Mouse (Mus musculus) heart, embryonic 12.5 days (tissue): Measurements from ENCODE around the gene Six4. TPM values are rescaled to one million over a fixed set of nuclear protein-coding genes. Genes with fewer than 3 reads are reported as not detected.
A peak's percentile ranks its signal among the peaks of the same experiment; 100 is the strongest.

ENCODE experiments used
- ATAC-seq: fragments of 200-750 bp; cut with Nextera tagmentation; 2 replicates; pipeline ENCODE4 v1.8.0; 2017; ENCODE audit warnings: moderate TSS enrichment, moderate library complexity; ENCODE audit not compliant: insufficient number of reproducible peaks, low FRiP score
- H3K27ac ChIP-seq: fragments of 300-500 bp; sonication (generic); 2 replicates; pipeline ENCODE4 v1.5.1; 2016; ENCODE audit warnings: mild to moderate bottlenecking, moderate library complexity; ENCODE audit not compliant: poor library complexity, severe bottlenecking
- H3K27me3 ChIP-seq: fragments of 300-500 bp; sonication (generic); replicated peaks from 2 replicates; pipeline ENCODE4 v1.6.1; 2016; ENCODE audit warnings: mild to moderate bottlenecking, moderate library complexity
- H3K36me3 ChIP-seq: fragments of 300-500 bp; sonication (generic); 2 replicates; pipeline ENCODE4 v1.6.1; 2016; ENCODE audit warnings: mild to moderate bottlenecking, moderate library complexity
- H3K4me1 ChIP-seq: fragments of 300-500 bp; sonication (generic); replicated peaks from 2 replicates; pipeline ENCODE4 v1.6.1; 2016; ENCODE audit warnings: mild to moderate bottlenecking
- H3K4me2 ChIP-seq: fragments of 300-500 bp; sonication (generic); 2 replicates; pipeline ENCODE4 v1.6.1; 2016; ENCODE audit warnings: mild to moderate bottlenecking, moderate library complexity
- H3K4me3 ChIP-seq: fragments of 300-500 bp; sonication (generic); 2 replicates; pipeline ENCODE4 v1.5.1; 2016; ENCODE audit warnings: mild to moderate bottlenecking
- H3K9ac ChIP-seq: fragments of 300-500 bp; sonication (generic); 2 replicates; pipeline ENCODE4 v1.6.1; 2016; ENCODE audit warnings: mild to moderate bottlenecking, moderate library complexity
- H3K9me3 ChIP-seq: fragments of 300-500 bp; sonication (generic); replicated peaks from 2 replicates; pipeline ENCODE4 v1.6.1; 2016; ENCODE audit warnings: mild to moderate bottlenecking, moderate library complexity
- WGBS: fragments of 180-500 bp; shearing (Covaris S2); methylation state at CpG from one replicate; pipeline ENCODE4 v1.1.7; 2016; 5-methylcytosine and 5-hydroxymethylcytosine counted together
- polyA plus RNA-seq: library from polyadenylated mRNA; unstranded; fragments of >200 nt; fragmentation: Nextera tagmentation; extraction: Ambion mirVana; gene quantifications from 2 replicates; pipeline ENCODE4 v1.2.1, GENCODE M21; 2016

Six4 gene
- polyA plus RNA-seq, 1 experiment from 2014 or later = 2.1 TPM

DNA sequence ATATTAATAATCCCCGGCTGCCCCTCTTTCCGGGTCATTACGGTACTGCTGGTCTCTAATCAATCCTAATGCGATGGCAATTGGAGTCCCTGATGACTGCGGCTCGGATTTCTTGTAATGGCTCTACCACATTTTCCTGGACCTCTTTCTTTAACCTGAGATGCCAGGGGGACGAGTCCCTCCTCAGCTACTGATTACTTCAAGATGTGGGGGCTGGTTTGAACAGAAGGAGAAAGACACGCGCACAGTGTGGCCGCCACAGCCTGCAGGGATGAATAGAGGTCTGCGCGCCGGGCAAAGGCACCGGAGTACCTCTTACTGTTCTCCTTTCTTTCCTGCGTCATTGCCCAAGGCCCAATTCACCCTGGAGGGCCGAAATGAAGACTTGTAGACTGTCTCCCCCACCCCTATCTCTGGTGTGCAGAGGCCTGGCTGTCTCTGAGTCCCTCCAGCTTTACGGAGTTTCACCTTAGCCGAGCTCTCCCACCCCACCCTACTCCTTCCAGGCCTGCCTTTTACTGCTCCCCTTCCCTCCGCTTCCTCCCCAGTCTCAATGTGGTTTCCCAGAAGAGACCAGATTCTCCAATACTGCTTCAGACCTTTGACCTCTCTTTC is 61.1 kb downstream of the Six4 start:
- Histone ChIP-seq H3K9me3 (no peaks in the 10 kb centered on the region), H3K4me3 (peak overlapping the region; percentile 63; the same call in 1 of the 2 replicates), H3K27me3 (peaks cover 56% of the 10 kb centered on the region), H3K4me1 (peaks cover 16% of the 10 kb centered on the region), H3K27ac (no peak overlapping the region), H3K4me2 (peak overlapping the region; percentile 22; the same call in 1 of the 2 replicates), H3K36me3 (no peaks in the 10 kb centered on the region), H3K9ac (no peak overlapping the region)
- ATAC-seq = no peak
- WGBS = 6% methylated on average over 19 of the region's 19 CpGs

DNA sequence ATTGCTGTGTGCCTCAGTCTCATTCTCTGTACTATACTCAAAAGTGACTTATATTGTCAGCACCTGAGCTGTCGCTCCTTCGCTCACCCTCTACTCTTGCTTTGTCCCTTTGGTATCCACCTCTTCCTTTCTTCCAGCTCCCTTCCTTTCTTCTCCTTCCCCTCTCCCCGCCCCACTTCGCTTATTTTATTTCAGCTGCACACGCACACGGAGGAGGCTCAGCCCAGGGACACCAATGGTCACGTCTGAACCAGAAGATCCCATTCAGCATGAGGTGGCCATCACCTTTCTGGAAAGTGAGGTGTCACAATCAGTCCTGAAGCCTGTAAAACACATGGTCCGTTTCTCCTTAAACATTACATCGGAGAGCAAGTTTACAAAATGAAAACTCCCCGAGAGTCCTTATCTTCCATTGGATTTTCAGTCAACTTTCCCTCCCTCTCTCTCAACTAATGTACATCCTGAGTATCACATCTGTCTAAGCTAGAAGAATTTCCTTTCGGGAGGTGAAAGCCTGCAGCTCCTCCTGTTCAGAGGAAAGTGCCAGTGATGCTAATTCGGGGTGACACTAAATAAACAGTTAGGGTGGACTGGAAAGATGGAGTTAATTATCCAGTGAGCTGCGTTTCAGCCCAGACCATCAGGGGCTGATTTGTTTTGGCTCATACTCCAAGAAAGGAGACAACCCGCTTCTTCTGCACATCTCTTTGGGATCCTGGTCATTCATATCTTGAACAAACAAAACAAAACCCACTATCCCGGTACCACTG is 62.3 kb downstream of the Six4 start:
- Histone ChIP-seq H3K9ac (no peak overlapping the region), H3K9me3 (no peaks in the 10 kb centered on the region), H3K36me3 (no peaks in the 10 kb centered on the region), H3K27me3 (peaks cover 68% of the 10 kb centered on the region), H3K4me1 (peaks cover 20% of the 10 kb centered on the region), H3K4me3 (no peak overlapping the region), H3K27ac (no peak overlapping the region), H3K4me2 (no peak overlapping the region)
- no peak for ATAC-seq
- WGBS = under 1% methylated on average over 15 of the region's 15 CpGs

DNA sequence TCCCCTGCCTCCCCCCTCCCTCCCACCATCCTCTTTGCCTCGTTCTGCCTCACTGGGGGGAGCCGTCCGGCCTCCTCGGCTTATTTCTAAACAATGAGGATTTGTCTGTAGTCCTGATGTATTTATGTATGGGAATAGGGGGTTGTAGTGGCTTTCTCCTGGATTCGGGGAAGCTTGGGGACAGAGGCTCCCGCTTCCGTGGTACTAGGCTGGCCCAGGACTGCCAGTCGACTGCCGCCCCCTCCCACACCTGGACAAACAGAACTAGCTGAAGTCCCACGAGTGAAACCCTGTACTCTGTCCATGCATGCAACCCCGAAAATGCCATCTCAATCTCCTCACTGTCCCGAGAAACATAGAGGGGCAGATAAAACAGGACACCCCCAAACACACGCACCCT is 63.0 kb downstream of the Six4 start:
- no peak for ATAC-seq
- Histone ChIP-seq H3K27me3 (peaks cover 64% of the 10 kb centered on the region), H3K4me3 (no peak overlapping the region), H3K27ac (no peak overlapping the region), H3K9ac (no peak overlapping the region), H3K9me3 (no peaks in the 10 kb centered on the region), H3K36me3 (no peaks in the 10 kb centered on the region), H3K4me2 (no peak overlapping the region), H3K4me1 (peaks cover 27% of the 10 kb centered on the region)
- WGBS = 1% methylated on average over 13 of the region's 13 CpGs

Other genes starting within 250 kb of the Six4 start
- gene Six6, start 173.6 kb downstream of the Six4 start, polyA plus RNA-seq = not detected in 2 replicates
- 3.4 and 4.5 TPM in 2 replicates for gene 4930447C04Rik, start 172.7 kb downstream of the Six4 start, polyA plus RNA-seq
- 0.45 and 0.67 TPM in 2 replicates for gene Six1, start 59.6 kb downstream of the Six4 start, polyA plus RNA-seq
- gene Mnat1, start 10.3 kb upstream of the Six4 start, polyA plus RNA-seq = 23.9 and 26.3 TPM in 2 replicates
- gene Trmt5, start 173.3 kb upstream of the Six4 start, polyA plus RNA-seq = 13.6 and 14.4 TPM in 2 replicates
- 4.5 and 5.5 TPM in 2 replicates for gene Slc38a6, start 173.3 kb upstream of the Six4 start, polyA plus RNA-seq